Mouse (Mus musculus) adrenal gland, postnatal 0 days (tissue): ENCODE data around the gene Gm10663. TPM values are rescaled to one million over a fixed set of nuclear protein-coding genes. Genes with fewer than 3 reads are reported as not detected.

Experiments
- microRNA-seq: library from miRNA; unstranded; fragments of <30 nt; microRNA quantifications from one replicate; pipeline ENCODE4, GENCODE M21; 2016; ENCODE audit warnings: borderline replicate concordance; ENCODE audit not compliant: insufficient number of aligned reads
- polyA plus RNA-seq: library from polyadenylated mRNA; unstranded; fragments of >200 nt; fragmentation: Nextera tagmentation; extraction: Ambion mirVana; gene quantifications from 2 replicates; pipeline ENCODE4 v1.2.1, GENCODE M21; 2015

The Gm10663 gene
- polyA plus RNA-seq: not detected in 2 replicates

GRCm38 (mm10) chr8:65074733-65075132, at the start of gene Gm10663:
TSS of gene Gm10663 (plus strand) at chr8:65075033.

GRCm38 (mm10) chr8:65037117-65037533, 37.7 kb upstream of the Gm10663 start, which contains the start of gene Apela:
TSS of gene Apela (minus strand) at chr8:65037336.

Small RNA genes lying within 50 kb of the gene (microRNA-seq; reads per million reads assigned to microRNA genes)
- gene Gm24333: not detected

Other genes with a start within 250 kb of the Gm10663 start
- 11.8 and 21.6 TPM in 2 replicates for gene Klhl2, start 225.0 kb upstream of the Gm10663 start, polyA plus RNA-seq
- gene Tmem192, start 127.8 kb upstream of the Gm10663 start, polyA plus RNA-seq: 66.8 and 103 TPM in 2 replicates
- not detected in 2 replicates for gene Trim75, start 87.2 kb upstream of the Gm10663 start, polyA plus RNA-seq
- not detected in 2 replicates for gene Trim61, start 56.5 kb upstream of the Gm10663 start, polyA plus RNA-seq
- gene Trim60, start 56.4 kb upstream of the Gm10663 start, polyA plus RNA-seq: not detected in 2 replicates
- gene Apela, start 37.7 kb upstream of the Gm10663 start, polyA plus RNA-seq: 0.19 and 1.0 TPM in 2 replicates
- 0.32 TPM in 1 of 2 replicates, not detected in the other for gene BC030870, start 54.5 kb downstream of the Gm10663 start, polyA plus RNA-seq